Mouse (Mus musculus) midbrain, embryonic 15.5 days (tissue): ENCODE data around the gene a. TPM values are rescaled to one million over a fixed set of nuclear protein-coding genes. Genes with fewer than 3 reads are reported as not detected.
"Not testable (repeated sequence)": the region's sequence is repeated elsewhere in the genome, so short reads cannot be mapped to it uniquely, and the experiment has no call there.

Source experiments
- ATAC-seq: fragments of 200-750 bp; cut with Nextera tagmentation; replicated peaks from 2 replicates; pipeline ENCODE4 v1.8.0; 2017; ENCODE audit warnings: moderate TSS enrichment
- H3K27ac ChIP-seq: fragments of 300-500 bp; sonication (generic); 2 replicates; pipeline ENCODE4 v1.5.1; 2015; ENCODE audit warnings: mild to moderate bottlenecking, inconsistent platforms
- H3K27me3 ChIP-seq: fragments of 300-500 bp; sonication (generic); replicated peaks from 2 replicates; pipeline ENCODE4 v1.6.1; 2015; ENCODE audit warnings: inconsistent platforms
- H3K36me3 ChIP-seq: fragments of 300-500 bp; sonication (generic); replicated peaks from 2 replicates; pipeline ENCODE4 v1.6.1; 2015; ENCODE audit warnings: inconsistent platforms
- H3K4me1 ChIP-seq: fragments of 300-500 bp; sonication (generic); 2 replicates; pipeline ENCODE4 v1.6.1; 2015; ENCODE audit warnings: inconsistent platforms
- H3K4me2 ChIP-seq: fragments of 300-500 bp; sonication (generic); 2 replicates; pipeline ENCODE4 v1.6.1; 2015; ENCODE audit warnings: inconsistent platforms, mild to moderate bottlenecking, moderate library complexity
- H3K4me3 ChIP-seq: fragments of 300-500 bp; sonication (generic); 2 replicates; pipeline ENCODE4 v1.5.1; 2015; ENCODE audit warnings: mild to moderate bottlenecking, inconsistent platforms
- H3K9ac ChIP-seq: fragments of 300-500 bp; sonication (generic); 2 replicates; pipeline ENCODE4 v1.6.1; 2015; ENCODE audit warnings: mild to moderate bottlenecking, inconsistent platforms
- H3K9me3 ChIP-seq: fragments of 300-500 bp; sonication (generic); 2 replicates; pipeline ENCODE4 v1.6.1; 2016; ENCODE audit warnings: inconsistent platforms
- WGBS: fragments of 180-500 bp; shearing (Covaris S2); methylation state at CpG from one replicate; pipeline ENCODE4 v1.1.7; 2015; ENCODE audit warnings: mixed read lengths; 5-methylcytosine and 5-hydroxymethylcytosine counted together
- polyA plus RNA-seq: library from polyadenylated mRNA; unstranded; fragments of >200 nt; fragmentation: Nextera tagmentation; extraction: Ambion mirVana; gene quantifications from 2 replicates; pipeline ENCODE4 v1.2.1, GENCODE M21; 2015

Gene a
- polyA plus RNA-seq, 1 experiment from 2014 or later: 0.86 TPM

GRCm38 (mm10) chr2:154917866-154918641 lies 126.9 kb downstream of the a start:
- ATAC-seq: no peak
- no peak overlapping the region for H3K4me2 ChIP-seq
- H3K4me1 ChIP-seq: no peaks in the 10 kb centered on the region
- H3K27me3 ChIP-seq: no peaks in the 10 kb centered on the region
- H3K9ac ChIP-seq: no peak overlapping the region
- 88% methylated on average over 13 of the region's 13 CpGs for WGBS
- H3K36me3 ChIP-seq: no peaks in the 10 kb centered on the region
- no peaks in the 10 kb centered on the region for H3K9me3 ChIP-seq
- H3K27ac ChIP-seq: no peak overlapping the region
- no peak overlapping the region for H3K4me3 ChIP-seq

- Histone ChIP-seq H3K4me1 (no peaks in the 10 kb centered on the region), H3K4me2 (no peak overlapping the region), H3K9ac (no peak overlapping the region), H3K4me3 (no peak overlapping the region), H3K27me3 (no peaks in the 10 kb centered on the region), H3K27ac (no peak overlapping the region), H3K36me3 (no peaks in the 10 kb centered on the region), H3K9me3 (no peaks in the 10 kb centered on the region)
- WGBS: 92% methylated on average over 7 of the region's 7 CpGs
- no peak for ATAC-seq
These were observed 129.7 kb downstream of the a start for GRCm38 (mm10) chr2:154920896-154921295.

GRCm38 (mm10) chr2:154922134-154922533 lies 130.9 kb downstream of the a start:
- not testable (repeated sequence) for H3K27ac ChIP-seq, H3K27me3 ChIP-seq, H3K9ac ChIP-seq, H3K4me1 ChIP-seq, H3K36me3 ChIP-seq, H3K4me2 ChIP-seq, H3K4me3 ChIP-seq, H3K9me3 ChIP-seq, ATAC-seq
- WGBS: no CpG with 5 or more reads among the region's 4 CpGs

GRCm38 (mm10) chr2:154925411-154926031 lies 134.3 kb downstream of the a start:
- Histone ChIP-seq H3K9me3 (no peaks in the 10 kb centered on the region), H3K4me1 (no peaks in the 10 kb centered on the region), H3K9ac (no peak overlapping the region), H3K27ac (no peak overlapping the region), H3K4me3 (no peak overlapping the region), H3K4me2 (no peak overlapping the region), H3K36me3 (no peaks in the 10 kb centered on the region), H3K27me3 (no peaks in the 10 kb centered on the region)
- WGBS: 37% methylated on average over 7 of the region's 7 CpGs
- no peak for ATAC-seq

- H3K4me1 ChIP-seq: no peaks in the 10 kb centered on the region
- H3K36me3 ChIP-seq: no peaks in the 10 kb centered on the region
- no peak overlapping the region for H3K4me3 ChIP-seq
- 94% methylated on average over 6 of the region's 6 CpGs for WGBS
- H3K9ac ChIP-seq: no peak overlapping the region
- H3K27me3 ChIP-seq: no peaks in the 10 kb centered on the region
- no peak for ATAC-seq
- no peaks in the 10 kb centered on the region for H3K9me3 ChIP-seq
- H3K4me2 ChIP-seq: no peak overlapping the region
- H3K27ac ChIP-seq: no peak overlapping the region
These were observed 135.6 kb downstream of the a start for GRCm38 (mm10) chr2:154926843-154927242.

- WGBS: 43% methylated on average over 2 of the region's 2 CpGs
- no peaks in the 10 kb centered on the region for H3K9me3 ChIP-seq
These were observed 137.1 kb downstream of the a start for GRCm38 (mm10) chr2:154928298-154928697.

GRCm38 (mm10) chr2:154933884-154934283 lies 142.7 kb downstream of the a start:
- Histone ChIP-seq H3K9ac (no peak overlapping the region), H3K4me3 (no peak overlapping the region), H3K27ac (no peak overlapping the region), H3K36me3 (no peaks in the 10 kb centered on the region), H3K4me2 (no peak overlapping the region), H3K4me1 (no peaks in the 10 kb centered on the region), H3K9me3 (no peaks in the 10 kb centered on the region), H3K27me3 (no peaks in the 10 kb centered on the region)
- no peak for ATAC-seq
- 54% methylated on average over 4 of the region's 4 CpGs for WGBS

More at GRCm38 (mm10) chr2:154928298-154928697, 137.1 kb downstream of the a start:
- Histone ChIP-seq H3K27me3 (no peaks in the 10 kb centered on the region), H3K9ac (no peak overlapping the region), H3K4me3 (no peak overlapping the region), H3K4me1 (no peaks in the 10 kb centered on the region), H3K36me3 (no peaks in the 10 kb centered on the region), H3K4me2 (no peak overlapping the region), H3K27ac (no peak overlapping the region)
- no peak for ATAC-seq

GRCm38 (mm10) chr2:154936106-154936505 lies 144.9 kb downstream of the a start:
- Histone ChIP-seq H3K4me2 (no peak overlapping the region), H3K4me3 (no peak overlapping the region), H3K27ac (no peak overlapping the region), H3K36me3 (no peaks in the 10 kb centered on the region), H3K27me3 (no peaks in the 10 kb centered on the region), H3K9me3 (no peaks in the 10 kb centered on the region), H3K4me1 (no peaks in the 10 kb centered on the region), H3K9ac (no peak overlapping the region)
- ATAC-seq: no peak
- 74% methylated on average over 6 of the region's 6 CpGs for WGBS

- Histone ChIP-seq H3K36me3 (no peaks in the 10 kb centered on the region), H3K9ac (no peak overlapping the region), H3K27me3 (no peaks in the 10 kb centered on the region), H3K4me1 (no peaks in the 10 kb centered on the region), H3K4me2 (no peak overlapping the region), H3K9me3 (no peaks in the 10 kb centered on the region), H3K27ac (no peak overlapping the region), H3K4me3 (no peak overlapping the region)
- WGBS: 80% methylated on average over 11 of the region's 11 CpGs
- ATAC-seq: no peak
These were observed 145.4 kb downstream of the a start for GRCm38 (mm10) chr2:154936536-154937155.

- Histone ChIP-seq H3K27me3 (no peaks in the 10 kb centered on the region), H3K4me3 (no peak overlapping the region), H3K4me2 (no peak overlapping the region), H3K9me3 (no peaks in the 10 kb centered on the region), H3K4me1 (peaks cover 3% of the 10 kb centered on the region; the same call in 1 of the 2 replicates), H3K36me3 (no peaks in the 10 kb centered on the region), H3K27ac (no peak overlapping the region), H3K9ac (no peak overlapping the region)
- no peak for ATAC-seq
- 91% methylated on average over 8 of the region's 8 CpGs for WGBS
These were observed 146.6 kb downstream of the a start for GRCm38 (mm10) chr2:154937547-154938390.

- Histone ChIP-seq H3K27ac (no peak overlapping the region), H3K4me1 (peaks cover 3% of the 10 kb centered on the region; the same call in 1 of the 2 replicates), H3K4me3 (no peak overlapping the region), H3K27me3 (no peaks in the 10 kb centered on the region), H3K4me2 (no peak overlapping the region), H3K9ac (no peak overlapping the region), H3K9me3 (no peaks in the 10 kb centered on the region), H3K36me3 (no peaks in the 10 kb centered on the region)
- ATAC-seq: no peak
- 73% methylated on average over 10 of the region's 10 CpGs for WGBS
These were observed 150.8 kb downstream of the a start for GRCm38 (mm10) chr2:154941952-154942351.

- 0 out of 2 replicates have a peak overlapping the region, but pooled peaks have one; percentile 20 for H3K4me2 ChIP-seq
- H3K27me3 ChIP-seq: no peaks in the 10 kb centered on the region
- 39% methylated on average over 11 of the region's 11 CpGs for WGBS
- no peak overlapping the region for H3K4me3 ChIP-seq
- no peak for ATAC-seq
- no peak overlapping the region for H3K27ac ChIP-seq
- no peak overlapping the region for H3K9ac ChIP-seq
- no peaks in the 10 kb centered on the region for H3K36me3 ChIP-seq
- peaks cover 3% of the 10 kb centered on the region; the same call in 1 of the 2 replicates for H3K4me1 ChIP-seq
- H3K9me3 ChIP-seq: no peaks in the 10 kb centered on the region
These were observed 151.3 kb downstream of the a start for GRCm38 (mm10) chr2:154942546-154942945.
